Mouse (Mus musculus) liver (tissue): ENCODE data around the gene Gm7579.
"Not testable (repeated sequence)": the region's sequence is repeated elsewhere in the genome, so short reads cannot be mapped to it uniquely, and the experiment has no call there.

ENCODE experiments used
- DNase-seq: peaks from one replicate; pipeline ENCODE4 v3.0.0-alpha.2; 2020; ENCODE audit warnings: mixed read lengths

Gene Gm7579

DNA sequence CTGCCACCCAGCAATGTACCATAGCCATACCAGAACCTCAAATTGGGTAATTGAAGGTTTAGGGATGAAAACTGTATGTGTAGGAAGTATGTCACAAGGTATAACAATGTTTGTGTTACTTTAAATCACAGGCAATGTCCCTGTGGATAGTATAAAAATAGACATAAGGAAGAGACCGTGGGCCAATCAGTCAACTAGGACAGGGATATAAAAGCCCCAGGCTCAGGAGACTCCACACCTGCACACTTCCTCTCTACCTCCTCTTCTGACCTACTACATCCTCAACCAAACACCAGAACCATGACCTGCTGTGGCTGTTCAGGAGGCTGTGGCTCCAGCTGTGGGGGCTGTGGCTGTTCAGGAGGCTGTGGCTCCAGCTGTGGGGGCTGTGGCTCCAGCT, at the start of gene Gm7579:
Gene Gm7579 (plus strand): TSS at position 301 of the 400 bp plus-strand sequence.
- DNase-seq: no peak

DNA sequence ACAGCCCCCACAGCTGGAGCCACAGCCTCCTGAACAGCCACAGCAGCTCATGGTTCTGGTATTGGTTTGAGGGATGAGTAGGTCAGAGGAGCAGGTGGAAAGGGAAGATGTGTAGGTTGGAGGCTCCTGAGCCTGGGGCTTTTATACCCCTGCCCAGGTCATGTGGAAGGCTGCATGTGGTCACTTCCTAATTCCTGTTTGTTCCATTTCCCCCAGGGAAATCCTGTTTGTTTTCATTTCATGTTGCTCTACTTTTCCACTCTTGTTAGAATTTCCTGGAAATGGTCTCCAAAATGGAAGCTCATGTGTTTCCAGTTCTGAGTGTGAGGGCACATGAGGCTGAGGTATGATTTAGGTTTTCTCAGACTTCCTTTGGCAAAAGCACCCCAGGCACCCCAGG, 46.0 kb upstream of the Gm7579 start, which contains the start of gene Gm4553:
Gene Gm4553 (minus strand): TSS at position 101 of the 400 bp plus-strand sequence.
- not testable (repeated sequence) for DNase-seq

DNA sequence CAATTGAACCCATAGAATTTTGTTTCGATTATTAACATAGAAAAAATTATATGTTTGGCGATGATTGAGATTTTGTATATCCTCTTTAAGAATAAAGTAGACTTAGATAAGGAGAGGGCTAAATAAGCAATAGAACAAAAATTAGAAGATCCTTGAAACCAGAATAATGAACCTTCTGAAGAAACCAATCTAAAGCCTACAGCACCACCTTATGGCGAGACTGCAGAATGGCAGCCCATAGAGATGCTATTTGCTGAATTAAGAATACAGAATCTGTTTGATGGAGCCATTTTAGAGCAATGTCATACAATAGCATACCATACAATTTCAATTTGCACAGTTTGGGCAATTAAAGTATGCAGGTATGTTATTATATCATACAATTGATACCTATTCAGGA, 41.8 kb upstream of the Gm7579 start:
- no peak for DNase-seq

DNA sequence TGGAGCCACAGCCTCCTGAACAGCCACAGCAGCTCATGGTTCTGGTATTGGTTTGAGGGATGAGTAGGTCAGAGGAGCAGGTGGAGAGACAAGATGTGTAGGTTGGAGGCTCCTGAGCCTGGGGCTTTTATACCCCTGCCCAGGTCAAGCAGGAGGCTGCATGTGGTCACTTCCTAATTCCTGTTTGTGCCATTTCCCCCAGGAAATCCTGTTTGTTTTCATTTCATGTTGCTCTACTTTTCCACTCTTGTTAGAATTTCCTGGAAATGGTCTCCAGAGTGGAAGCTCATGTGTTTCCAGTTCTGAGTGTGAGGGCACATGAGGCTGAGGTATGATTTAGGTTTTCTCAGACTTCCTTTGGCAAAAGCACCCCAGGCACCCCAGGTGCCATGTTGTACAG, 35.8 kb upstream of the Gm7579 start, which contains the start of gene Krtap5-2:
Gene Krtap5-2 (minus strand): TSS at position 101 of the 400 bp plus-strand sequence.
- not testable (repeated sequence) for DNase-seq

DNA sequence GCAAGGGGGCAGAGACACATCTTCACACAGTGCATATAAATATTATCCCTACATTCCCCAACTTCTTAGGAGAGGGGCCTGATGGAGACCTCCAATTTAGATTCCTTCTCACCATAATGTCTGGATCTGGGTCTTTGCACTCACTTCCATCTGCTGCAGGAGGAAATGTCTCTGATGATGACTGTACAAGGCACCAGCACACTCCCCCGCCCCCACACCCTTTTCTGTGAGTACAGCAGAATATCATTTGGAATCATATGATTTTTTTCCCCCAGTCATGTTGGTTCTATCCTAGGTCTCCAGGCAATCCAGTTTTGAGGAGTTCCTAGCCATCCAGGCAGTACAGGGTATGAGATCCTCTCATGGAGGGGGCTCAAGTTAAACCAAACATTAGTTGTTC, 33.0 kb upstream of the Gm7579 start:
- DNase-seq: no peak

DNA sequence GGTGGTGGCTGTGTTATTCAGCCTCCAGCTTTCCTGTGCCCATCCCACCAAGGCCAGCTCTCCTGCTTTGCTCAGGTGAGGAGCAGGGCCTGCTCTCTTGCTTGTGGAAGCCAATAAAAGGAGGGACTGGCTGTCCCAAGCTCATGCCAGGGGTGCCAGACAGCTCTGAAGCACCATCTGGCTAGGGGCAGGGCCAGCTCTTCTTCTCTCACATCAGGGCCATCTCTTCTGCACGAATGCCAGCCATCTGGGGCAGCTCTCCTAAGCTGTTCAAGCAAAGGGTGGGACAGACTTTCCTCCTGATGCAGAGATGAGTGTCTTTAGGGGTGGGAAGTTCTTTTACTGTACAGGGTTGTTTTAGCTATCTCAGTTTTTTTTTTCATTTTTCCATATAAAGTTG, 30.6 kb upstream of the Gm7579 start:
- no peak for DNase-seq

DNA sequence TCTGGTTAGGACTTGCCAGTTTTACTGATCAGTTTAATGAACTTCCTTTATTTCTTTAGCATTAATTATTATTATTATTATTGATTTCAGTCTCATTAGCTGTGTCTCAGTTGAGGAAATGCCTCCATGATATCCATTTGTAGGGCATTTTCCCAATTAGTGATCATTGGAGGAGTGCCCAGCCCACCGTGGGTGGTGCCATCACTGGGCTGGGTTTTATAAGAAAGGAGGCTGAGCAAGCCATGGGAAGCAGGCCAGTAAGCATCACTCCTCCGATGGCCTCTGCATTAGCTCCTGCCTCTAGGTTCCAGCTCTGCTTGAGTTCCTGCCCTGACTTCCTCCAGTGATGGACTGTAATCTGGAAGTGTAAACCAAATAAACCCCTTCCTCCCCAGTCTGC, 23.5 kb upstream of the Gm7579 start:
- no peak for DNase-seq

DNA sequence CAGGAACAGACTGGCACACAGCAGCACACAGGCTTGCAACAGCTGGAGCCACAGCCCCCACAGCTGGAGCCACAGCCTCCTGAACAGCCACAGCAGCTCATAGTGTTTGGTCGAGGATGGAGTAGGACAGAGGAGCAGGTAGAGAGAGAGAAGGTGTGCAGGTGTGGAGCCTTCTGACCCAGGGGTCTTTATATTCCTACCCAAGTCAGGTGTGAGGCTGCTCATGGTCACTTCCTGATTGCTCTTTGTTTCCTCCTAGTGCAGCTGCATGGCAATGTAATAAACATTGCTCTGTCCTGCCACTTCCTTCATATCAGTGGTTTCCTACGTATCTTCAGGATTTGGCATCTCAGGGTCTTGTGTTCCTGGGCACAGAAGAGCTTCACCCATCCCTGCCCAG, 21.4 kb upstream of the Gm7579 start, which contains the start of gene Gm10153:
Gene Gm10153 (minus strand): TSS at position 101 of the 400 bp plus-strand sequence.
- no peak for DNase-seq

DNA sequence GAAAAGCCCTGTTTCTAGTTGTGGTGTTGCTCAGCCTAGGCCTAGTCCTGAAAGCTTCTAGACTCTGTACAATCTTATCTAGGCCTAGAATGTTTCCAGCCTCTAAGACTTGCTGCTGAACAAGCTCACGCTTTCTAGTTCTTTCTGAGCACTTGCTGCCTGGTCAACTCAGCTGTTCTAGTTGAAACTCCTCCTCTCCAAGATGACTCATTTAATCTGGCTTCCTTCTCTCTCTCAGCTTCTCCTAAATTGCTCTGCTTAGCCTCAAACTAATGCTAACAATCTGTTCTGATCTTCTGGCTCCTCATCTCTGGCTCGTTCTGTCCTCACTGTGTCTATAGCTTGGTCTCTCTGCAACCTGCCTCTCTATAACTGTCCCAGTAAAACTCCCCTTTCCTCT, 12.9 kb upstream of the Gm7579 start:
- DNase-seq: no peak

DNA sequence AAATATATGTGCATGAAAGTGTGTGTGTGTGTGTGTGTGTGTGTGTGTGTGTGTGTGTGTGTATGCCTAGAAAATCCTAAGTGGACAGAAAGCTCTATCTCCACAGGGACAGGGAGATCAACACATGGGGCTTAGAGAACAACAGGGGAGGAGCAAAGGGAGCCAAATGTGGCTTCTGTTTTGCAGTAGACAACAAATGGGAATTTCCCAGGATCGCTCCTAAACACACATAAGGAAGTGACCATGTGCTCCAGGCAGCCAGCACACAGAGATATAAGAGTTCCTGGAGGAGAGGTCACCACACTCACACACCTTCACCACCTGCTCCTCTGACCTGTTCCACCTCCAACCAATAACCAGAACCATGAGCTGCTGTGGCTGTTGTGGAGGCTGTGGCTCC, 10.6 kb upstream of the Gm7579 start, which contains the start of gene Krtap5-3:
Gene Krtap5-3 (plus strand): TSS at position 301 of the 400 bp plus-strand sequence.
- DNase-seq: no peak

DNA sequence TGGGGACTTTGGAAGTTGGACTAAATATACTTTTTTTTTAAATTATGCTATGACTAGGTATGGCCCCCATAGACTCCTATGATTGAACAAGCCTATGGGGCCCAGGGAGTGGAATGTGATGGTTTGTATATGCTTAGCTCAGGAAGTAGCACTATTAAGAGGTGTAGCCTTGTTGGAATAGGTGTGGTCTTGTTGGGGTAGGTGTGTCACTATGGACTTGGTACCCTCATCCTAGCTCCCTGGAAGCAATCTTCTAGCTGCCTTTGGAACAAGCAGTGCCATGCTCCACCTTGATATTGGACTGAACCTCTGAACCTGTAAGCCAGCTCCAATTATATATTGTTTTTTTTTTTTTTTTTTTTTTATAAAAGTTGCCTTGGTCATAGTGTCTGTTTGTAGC, 6.2 kb upstream of the Gm7579 start:
- no peak for DNase-seq

DNA sequence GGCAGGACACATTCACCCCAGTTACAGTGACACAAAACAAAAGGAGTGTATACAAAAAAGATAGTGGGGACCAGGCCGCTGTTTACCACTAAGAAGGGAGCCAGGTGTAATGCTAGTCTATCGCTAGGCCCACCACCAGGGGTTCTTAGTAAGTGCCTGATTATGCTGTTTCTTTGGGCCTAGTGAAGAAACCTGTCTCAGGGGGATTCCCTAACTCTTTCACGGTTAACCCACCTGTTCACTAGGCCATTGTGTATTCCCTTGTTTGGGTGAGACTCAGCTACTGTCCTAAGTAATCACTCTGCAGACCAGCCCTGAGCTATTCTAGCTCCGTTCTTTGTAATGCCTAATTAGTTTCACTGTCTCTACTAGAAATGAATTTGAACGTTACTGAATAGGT, 4.8 kb upstream of the Gm7579 start:
- DNase-seq: not testable (repeated sequence)

DNA sequence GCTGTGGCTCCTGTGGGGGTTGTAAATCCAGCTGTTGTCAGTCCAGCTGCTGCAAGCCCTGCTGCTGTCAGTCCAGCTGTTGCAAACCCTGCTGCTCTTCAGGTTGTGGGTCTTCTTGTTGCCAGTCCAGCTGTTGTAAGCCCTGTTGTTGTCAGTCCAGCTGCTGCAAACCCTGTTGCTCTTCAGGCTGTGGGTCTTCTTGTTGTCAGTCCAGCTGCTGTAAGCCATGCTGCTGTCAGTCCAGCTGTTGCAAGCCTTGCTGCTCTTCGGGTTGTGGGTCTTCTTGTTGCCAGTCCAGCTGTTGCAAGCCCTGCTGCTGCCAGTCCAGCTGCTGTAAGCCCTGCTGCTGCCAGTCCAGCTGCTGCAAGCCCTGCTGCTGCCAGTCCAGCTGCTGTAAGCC, 477 bp downstream of the Gm7579 start:
- DNase-seq: not testable (repeated sequence)

DNA sequence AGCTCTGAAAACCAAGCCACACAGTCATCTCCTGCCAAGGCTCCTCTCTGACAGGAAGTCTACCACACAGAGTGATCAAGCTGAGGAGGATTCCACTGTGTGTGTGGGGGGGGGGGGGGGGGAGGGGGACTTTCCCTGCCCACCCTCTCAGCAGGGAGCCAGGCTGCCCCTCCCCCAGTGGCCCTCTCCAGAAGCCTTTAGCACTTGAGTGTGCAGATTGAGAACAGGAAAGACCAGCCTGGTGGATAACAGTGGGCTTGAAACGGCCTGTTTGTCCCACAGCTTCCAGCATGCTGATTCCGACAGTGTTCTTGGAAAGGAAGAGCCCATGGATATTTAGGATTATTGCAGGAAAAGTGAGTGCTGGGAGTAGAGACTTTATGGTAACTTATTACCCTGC, 12.9 kb downstream of the Gm7579 start:
- peak; percentile 4 for DNase-seq

DNA sequence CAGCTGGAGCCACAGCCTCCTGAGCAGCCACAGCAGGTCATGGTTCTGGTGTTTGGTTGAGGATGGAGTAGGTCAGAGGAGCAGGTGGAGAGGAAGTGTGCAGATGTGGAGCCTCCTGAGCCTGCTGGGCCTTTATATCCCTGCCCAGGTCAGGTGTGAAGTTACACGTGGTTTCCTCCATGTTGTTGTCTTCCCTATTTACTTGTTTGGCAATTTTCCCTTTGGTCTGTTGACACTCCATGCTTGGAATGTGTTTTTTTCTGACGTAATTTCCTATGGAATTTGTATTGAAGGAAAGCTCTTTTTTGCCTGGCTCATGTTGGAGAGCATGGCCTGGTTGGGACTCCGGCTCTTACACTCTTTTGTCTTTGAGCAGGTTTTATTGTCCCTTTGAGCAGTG, 18.2 kb downstream of the Gm7579 start, which contains the start of gene Krtap5-5:
Gene Krtap5-5 (minus strand): TSS at position 101 of the 400 bp plus-strand sequence.
- DNase-seq: not testable (repeated sequence)

DNA sequence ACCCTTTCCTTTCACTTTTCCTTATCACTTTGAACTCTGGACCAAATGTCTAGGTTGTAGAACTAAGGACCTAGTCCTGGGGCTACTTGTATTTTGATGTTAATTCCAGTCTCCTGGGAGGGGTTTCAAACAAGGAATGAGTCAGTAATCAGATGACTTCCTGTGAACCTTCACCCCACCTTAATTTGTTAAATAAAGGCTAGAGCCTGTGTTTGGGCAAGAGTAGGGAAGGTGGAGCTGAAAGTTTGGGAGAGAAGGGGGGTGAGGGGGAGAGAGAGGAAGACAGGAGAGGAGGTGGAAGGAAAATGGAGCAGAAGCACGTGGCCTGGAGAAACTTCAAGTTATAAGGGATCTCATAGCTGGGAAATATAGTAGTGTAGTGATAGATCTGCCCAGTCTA, 19.9 kb downstream of the Gm7579 start:
- DNase-seq: no peak

DNA sequence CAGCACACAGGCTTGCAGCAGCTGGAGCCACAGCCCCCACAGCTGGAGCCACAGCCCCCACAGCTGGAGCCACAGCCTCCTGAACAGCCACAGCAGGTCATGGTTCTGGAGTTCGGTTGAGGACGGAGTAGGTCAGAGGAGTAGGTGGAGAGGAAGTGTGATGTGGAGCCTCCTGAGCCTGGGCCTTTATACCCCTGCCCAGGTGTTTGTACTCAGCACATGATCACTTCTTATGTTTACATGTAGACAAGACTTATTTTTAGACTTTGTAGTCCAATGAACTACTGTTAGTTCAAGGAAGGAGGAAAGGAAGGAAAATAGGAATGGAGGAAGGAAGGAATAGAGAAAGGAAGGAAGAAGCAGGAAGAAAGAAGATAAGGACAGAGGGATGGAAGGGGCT, 29.3 kb downstream of the Gm7579 start, which contains the start of gene Gm40460:
Gene Gm40460 (minus strand): TSS at position 101 of the 400 bp plus-strand sequence.
- no peak for DNase-seq

DNA sequence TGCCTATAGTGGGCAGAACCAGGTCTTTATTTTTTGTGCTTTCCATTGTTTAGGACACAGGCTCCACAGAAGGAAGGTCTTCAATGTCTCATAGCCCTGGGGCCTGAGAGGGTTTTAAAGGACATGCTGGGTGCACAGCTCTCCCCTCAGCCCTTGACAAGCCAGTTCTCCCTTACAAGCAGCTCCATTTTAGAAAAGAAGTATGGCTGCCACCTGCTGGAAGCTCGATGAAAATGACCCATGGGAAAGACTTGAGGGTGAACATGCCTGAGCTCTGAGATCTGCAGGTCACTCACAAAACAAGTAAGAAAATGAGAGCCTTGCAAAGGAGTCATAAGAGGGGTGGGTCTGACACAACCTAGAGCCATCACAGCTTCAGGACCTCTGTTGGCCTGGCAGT, 38.2 kb downstream of the Gm7579 start:
- DNase-seq: peak; percentile 5

DNA sequence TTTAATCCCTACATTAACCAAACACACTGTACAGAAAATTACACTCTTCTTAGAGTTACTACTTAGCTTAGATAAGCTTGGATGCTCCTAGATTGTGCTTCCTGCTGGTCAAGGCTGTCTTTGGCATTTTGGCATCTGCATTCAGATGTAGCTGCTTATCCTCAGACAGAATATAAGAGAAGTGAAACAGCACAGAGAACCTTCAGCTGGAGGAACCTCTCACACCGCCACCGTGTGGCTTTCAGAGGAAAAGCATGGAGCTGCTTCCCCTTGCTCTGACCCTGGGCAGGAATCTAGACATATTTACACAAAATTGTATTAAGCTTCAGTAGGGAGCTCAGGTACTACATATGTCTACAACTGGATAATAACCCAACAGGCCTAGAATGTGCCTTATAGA, 43.9 kb downstream of the Gm7579 start:
- DNase-seq: no peak

DNA sequence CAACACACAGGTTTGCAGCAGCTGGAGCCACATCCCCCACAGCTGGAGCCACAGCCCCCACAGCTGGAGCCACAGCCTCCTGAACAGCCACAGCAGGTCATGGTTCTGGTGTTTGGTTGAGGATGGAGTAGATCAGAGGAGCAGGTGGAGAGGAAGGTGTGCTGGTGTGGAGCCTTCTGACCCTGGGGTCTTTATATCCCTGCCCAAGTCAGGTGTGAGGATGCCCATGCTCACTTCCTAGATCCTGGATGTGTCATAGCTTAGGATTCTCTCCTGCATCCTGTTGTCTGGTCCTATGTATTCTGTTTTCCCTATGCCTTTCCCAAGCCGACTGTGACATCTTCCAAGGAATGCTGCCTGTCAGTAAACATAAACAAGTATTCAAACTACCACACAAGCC, 46.6 kb downstream of the Gm7579 start, which contains the start of gene Gm2431:
Gene Gm2431 (minus strand): TSS at position 101 of the 400 bp plus-strand sequence.
- DNase-seq: not testable (repeated sequence)
